Mouse (Mus musculus): ENCODE measurements around the gene Snx1.

The Snx1 gene

GRCm38 (mm10) chr9:66127193-66127546 lies 783 bp upstream of the Snx1 start:
- no peak for DNase-seq (ENCODE audit: low read depth, low spot score)

DNA sequence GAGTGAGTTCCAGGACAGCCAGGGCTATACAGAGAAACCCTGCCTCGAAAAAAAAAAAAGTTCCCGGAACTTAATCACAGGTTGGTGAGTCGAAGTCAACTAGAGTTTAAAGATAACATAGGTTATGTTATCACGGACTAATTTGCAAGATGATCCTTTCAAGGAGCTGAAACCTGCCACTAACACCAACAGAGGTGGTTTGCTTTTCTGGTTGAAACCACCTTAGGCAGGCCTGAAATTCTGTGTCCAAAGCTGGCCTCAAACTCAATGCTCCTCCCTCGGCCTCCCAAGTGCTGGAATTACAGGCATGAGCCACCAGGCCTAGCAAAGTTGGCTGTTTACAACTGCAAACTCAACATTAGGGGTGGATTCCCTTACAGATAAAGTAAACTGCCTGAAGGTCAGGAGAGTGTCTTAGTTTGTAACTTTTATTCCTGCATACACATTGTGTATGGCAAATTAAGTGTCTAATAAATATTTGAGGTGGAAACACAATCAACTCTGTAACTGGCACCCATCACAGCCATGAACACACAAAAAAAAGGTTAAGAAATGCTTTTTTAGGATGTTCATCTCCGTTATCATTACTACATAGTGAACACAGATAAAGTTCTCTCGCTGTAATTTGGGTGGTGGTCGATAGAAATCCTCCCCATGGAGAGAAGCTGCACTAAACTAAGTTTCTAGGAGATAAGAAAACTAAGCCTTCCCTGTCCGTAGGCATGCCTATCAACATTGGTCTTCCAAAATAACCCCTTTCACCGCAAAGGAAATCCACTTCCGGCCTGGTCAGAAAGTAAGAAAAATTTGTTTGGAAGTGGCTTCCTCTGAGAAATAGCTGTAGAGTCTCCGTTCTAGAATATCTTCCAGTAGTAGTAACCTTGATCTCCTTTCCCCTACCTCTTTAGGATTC lies 588 bp downstream of the Snx1 start:
- DNase-seq (ENCODE audit: low read depth, low spot score) = no peak

DNA sequence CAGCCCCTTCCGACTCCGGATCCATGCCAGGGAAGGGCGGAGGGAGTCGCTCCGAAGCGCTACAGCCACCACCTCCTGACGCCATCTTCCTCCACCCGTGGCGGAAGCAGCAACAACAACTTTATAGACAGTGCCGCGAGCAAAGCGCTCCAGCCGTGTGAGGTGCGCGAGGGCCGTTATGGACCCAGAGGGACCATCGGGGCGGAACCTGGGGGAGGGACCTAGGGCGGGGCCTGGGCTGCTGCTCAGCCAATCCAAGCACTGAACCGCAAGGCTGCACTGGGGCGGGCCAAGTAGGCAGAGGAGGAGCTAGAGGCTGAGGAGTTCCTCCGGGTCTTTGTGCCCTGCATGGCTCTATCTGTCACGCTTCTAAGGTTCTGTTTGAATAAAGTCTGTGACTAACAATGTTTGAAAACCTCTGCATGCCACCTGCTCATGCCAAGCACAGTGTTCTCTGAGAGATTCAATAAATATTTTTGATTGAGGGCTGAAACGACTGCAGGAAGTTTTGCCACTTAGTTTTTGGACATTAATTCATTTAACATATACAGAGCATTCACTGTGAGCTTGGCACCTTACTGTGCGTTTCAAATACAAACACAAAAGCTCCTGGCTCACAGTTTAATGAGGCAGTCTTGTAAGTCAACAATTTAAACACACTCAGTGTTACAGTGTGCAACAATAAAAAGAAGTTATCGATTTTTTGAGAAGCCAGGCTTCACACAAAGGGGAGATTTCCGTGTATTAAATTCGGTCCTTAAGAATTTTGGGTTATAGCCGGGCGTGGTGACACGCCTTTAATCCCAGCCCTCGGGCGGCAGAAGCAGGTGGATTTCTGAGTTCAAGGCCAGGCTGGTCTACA lies 1.5 kb downstream of the Snx1 start:
- peak; percentile 94 for DNase-seq (ENCODE audit: low read depth, low spot score)

- no peak for DNase-seq (ENCODE audit: low read depth, low spot score)
Measured at GRCm38 (mm10) chr9:66124111-66124531, 2.3 kb downstream of the Snx1 start.

DNA sequence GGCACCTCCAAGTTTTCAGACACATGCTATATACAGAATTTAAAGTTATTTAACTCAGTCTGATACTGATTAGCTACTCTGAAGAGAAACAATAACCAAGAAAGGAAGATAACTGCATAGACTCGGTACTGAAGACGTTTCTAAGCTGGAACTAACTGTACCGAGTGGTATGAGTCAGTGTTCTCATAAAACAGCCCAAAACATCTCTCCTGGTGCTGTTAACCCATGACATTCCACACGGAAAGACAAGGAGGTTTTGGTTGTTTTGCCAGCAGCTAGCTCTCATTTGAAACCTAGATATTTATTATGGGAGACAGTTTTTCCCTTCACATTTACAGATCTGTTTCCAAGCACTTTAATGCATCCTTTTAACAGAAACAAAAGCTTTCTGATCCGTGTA lies 2.7 kb downstream of the Snx1 start:
- DNase-seq (ENCODE audit: low read depth, low spot score) = no peak

GRCm38 (mm10) chr9:66121421-66121820 lies 5.0 kb downstream of the Snx1 start:
- no peak for DNase-seq (ENCODE audit: low read depth, low spot score)

DNA sequence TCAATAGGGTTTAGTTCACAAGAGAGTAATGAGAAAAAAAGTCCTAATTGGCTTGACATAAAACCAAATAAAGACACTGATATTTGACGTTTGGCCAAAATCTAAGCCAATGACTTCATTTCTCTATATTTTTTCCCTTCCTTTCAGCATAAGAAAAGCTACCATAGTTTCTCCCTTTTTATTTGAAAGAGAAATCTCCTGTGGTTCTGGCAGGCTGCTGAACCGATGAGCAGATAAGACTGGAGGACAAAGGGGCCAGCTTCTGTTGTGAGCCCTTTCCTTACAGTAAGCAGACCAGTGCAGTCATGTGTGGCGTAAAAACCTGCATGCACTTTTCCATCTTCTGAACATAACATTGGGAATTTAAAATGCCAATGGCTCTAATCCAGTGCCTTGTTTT lies 5.4 kb downstream of the Snx1 start:
- no peak for DNase-seq (ENCODE audit: low read depth, low spot score)

DNA sequence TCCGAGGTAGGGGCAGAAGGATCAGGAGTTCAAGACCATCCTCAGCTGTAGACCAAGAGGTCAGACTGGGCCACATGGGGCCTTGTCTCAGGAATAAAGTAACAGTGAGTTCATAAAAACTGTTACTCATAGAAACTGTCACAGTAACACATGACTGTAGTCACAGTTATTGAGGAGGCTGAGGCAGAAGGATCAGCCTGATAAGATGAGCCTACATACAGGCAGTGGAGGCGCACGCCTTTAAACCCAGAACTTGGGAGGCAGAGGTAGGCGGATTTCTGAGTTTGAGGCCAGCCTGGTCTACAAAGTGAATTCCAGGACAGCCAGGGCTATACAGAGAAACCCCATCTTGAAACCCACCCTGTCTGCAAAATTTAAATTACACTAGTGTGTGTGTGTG lies 6.3 kb downstream of the Snx1 start:
- no peak for DNase-seq (ENCODE audit: low read depth, low spot score)

DNA sequence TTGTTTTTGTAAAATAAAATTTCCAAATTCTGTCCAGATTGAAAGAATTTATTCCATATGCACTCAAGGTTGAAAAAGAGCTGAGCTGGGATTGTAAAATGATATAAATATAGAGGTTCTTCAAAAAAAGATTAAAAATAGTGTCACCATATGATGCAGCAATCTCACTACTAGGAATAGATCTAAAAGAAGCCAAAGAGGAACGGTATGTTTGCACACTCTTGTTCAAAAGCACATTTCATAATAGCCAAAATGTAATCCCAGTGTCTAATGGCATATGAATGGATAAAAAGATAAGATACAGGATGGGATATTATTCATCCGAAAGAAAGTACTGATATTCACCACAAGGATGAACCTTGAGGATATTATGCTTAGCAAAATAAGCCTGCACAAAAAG lies 6.9 kb downstream of the Snx1 start:
- DNase-seq (ENCODE audit: low read depth, low spot score) = no peak

GRCm38 (mm10) chr9:66116890-66117289 lies 9.5 kb downstream of the Snx1 start:
- no peak for DNase-seq (ENCODE audit: low read depth, low spot score)

GRCm38 (mm10) chr9:66114341-66114740 lies 12.0 kb downstream of the Snx1 start:
- DNase-seq (ENCODE audit: low read depth, low spot score) = no peak

DNA sequence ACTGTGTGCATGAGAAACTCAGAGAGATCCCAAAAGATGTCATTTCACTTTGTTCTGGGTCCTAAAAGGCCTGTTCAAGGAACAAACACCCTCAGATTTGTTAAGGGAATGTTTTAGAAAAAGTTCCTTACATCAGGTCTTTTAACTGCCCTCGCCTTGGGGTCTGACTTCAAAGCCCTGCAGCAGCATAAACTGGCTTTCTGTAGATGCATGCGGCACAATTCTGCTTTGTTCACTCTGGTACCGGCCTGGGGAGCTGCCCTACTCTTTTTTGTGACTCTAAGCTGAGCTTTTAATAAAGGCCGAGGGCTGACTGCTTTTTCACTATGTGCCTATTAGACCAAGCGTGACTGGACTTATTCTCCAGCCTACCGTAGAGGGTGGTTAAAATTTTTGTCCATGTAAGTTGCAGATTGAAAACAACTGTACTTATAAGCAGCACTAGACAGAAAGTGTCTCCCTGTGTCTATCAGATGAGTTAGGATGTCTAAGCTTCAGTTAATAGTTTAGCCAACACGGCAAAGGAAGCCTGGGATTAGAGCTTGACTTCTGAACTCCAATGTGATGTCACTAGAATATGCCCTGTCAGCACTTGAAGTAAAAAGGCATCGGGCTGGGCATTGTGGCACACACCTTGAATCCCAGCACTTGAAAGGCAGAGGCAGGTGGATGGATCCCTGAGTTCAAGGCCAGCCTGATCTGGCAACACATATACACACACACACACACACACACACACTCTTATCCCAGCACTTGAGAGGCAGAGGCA lies 15.6 kb downstream of the Snx1 start:
- no peak for DNase-seq (ENCODE audit: low read depth, low spot score)

DNA sequence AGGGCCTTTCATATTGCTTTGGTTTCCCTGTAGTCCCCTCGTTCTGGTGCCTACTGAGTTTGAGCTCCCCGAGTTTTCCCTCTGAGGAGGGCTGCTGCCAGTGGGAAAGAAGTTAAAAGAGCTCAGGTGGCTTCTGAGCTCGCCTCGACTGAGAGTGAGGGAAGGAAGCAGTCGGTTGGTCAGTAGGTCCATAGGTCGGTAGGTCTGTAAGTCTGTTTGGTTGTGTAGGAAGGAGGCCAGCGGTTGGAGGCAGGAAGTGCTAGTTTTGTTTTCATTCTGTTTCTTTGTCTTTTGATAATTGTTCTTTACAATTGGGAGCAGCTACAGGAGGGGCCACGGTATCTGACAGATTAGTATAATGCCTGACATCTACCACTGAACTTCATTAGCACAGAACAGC lies 16.3 kb downstream of the Snx1 start:
- DNase-seq (ENCODE audit: low read depth, low spot score) = no peak

DNA sequence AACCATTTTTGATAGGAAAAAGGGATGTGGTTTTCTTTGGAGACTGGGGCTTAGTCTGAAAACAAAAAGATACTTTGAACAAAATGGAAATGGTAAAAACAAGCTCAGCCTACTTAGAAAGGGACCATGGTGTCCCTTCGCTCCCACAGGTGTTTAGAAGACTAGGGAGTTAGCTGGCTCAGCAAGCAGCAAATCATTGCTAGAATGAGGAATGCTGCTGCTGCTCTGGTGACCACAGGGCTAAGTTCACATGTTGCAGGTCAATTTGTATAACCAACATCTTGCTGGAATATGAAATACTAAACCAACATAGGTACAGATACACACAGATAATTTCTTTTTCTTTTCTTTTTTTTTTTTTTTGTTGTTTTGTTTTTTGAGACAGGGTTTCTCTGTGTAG lies 16.8 kb downstream of the Snx1 start:
- DNase-seq (ENCODE audit: low read depth, low spot score) = no peak

DNA sequence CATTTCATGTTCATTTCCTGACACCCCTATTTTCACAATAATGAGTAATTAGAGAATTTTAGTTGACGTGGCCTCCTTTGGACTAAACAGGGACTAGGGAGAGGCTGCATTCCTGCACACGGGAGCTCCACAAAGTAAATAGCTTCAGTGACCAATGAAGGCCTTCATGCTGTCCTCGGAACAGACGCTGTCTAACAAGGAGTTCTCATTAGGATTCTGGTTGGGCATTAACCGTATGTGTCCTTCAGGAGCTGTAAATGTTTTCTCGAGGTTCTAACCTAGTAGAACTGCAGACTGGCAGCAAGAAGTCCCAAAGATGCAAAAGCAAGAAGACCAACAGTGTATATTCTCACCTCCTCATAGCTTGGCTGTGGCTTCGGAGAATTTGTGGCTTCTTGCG lies 21.2 kb downstream of the Snx1 start:
- DNase-seq (ENCODE audit: low read depth, low spot score) = no peak

DNA sequence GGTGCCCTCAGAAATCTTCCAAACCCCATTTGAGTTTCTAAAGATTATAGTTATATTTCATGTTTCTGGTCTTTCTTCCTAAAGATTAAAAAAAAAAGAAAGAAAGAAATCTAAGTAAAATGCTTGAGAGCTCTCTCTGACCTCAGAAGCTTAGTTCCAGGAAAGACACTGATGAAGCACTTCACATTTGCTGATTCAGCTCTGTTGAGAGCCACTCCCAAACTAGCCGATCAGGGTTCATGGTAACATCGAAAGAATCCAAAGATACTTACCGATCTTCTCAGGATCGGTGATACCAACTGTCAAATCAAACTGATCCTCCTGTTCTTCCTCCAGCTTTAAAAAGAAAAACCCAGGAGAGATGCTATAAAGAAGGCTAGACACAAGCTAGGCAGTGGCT lies 21.8 kb downstream of the Snx1 start:
- DNase-seq (ENCODE audit: low read depth, low spot score) = no peak

GRCm38 (mm10) chr9:66102668-66103067 lies 23.7 kb downstream of the Snx1 start:
- DNase-seq (ENCODE audit: low read depth, low spot score) = no peak

- no peak for DNase-seq (ENCODE audit: low read depth, low spot score)
Measured at GRCm38 (mm10) chr9:66101577-66101976, 24.8 kb downstream of the Snx1 start.

- no peak for DNase-seq (ENCODE audit: low read depth, low spot score)
Measured at GRCm38 (mm10) chr9:66092664-66093063, 33.7 kb downstream of the Snx1 start.

DNA sequence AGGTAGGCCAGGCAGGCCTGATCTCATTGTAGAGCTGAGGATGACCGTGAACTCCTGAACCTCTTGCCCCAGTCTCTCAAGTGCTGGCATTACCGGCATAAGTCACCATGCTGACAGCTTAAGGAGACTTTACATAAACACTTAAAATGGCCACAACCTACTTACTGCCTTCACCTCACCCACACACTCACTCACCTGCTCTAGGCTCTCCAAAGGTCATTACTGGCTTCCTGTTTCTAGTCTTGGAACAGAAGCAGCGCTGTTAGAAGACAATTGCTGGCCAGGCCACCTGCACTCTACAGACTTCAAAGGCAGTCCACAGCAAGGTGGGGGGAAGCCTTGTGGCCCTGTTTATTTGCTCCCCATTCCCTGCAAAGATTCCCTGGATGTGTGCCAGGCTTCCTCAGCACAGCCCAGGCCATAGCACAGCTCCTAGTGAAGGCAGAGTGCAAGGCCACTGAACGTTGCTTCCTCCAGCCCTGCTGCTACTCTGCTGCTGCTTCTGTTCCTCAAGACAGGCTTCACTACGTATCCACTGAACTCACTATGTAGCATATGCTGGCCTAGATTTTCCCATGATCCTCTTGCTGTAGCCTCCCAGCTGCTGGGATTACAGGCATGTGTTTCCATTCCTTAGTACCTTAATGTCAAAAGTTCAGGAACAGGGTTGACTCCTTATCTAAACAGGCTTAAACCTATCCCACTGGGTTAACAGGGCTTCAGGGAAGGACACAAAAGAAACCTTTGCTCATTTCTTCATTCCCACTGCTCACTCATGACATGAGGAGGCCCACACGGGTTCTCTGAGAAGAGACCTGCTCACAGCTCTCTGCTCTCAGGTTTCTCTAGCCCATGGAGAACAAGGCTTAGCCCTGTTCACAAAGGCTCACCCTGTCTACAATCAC lies 34.8 kb downstream of the Snx1 start:
- DNase-seq (ENCODE audit: low read depth, low spot score) = no peak
